Mouse (Mus musculus) liver, adult 2 months (tissue): Measurements from ENCODE around the gene March5.

ENCODE experiments used
- CTCF ChIP-seq: fragments of 200-500 bp; IDR thresholded peaks from 2 replicates; pipeline ENCODE4 v1.5.1; 2011; ENCODE audit warnings: low read depth, low read length, control low read depth
- POLR2A ChIP-seq: fragments of 200-500 bp; IDR thresholded peaks from 2 replicates; pipeline ENCODE4 v1.6.1; 2011; ENCODE audit warnings: low read length, control low read depth; ENCODE audit not compliant: insufficient read depth; ENCODE audit errors: extremely low read depth

GRCm38 (mm10) chr19:37239096-37239495 is 31.8 kb downstream of the March5 start:
- TF ChIP-seq CTCF (no peak), POLR2A (no peak)
